Mouse (Mus musculus) testis, adult 2 months (tissue): ENCODE results near the gene P4hb. TPM values are rescaled to one million over a fixed set of nuclear protein-coding genes. Genes with fewer than 3 reads are reported as not detected.
A peak's percentile ranks its signal among the peaks of the same experiment; 100 is the strongest.

Experiments
- H3K27ac ChIP-seq: fragments of 200-500 bp; 2 replicates; pipeline ENCODE4 v1.5.1; 2012; ENCODE audit warnings: low read depth, low read length; ENCODE audit not compliant: control insufficient read depth, insufficient read depth
- H3K27me3 ChIP-seq: fragments of 200-500 bp; 2 replicates; pipeline ENCODE4 v1.6.1; 2012; ENCODE audit warnings: mild to moderate bottlenecking, low read length, moderate library complexity; ENCODE audit not compliant: control insufficient read depth, insufficient read depth
- H3K36me3 ChIP-seq: fragments of 200-500 bp; 2 replicates; pipeline ENCODE4 v1.6.1; 2012; ENCODE audit warnings: mild to moderate bottlenecking, low read length; ENCODE audit not compliant: control insufficient read depth, insufficient read depth
- H3K4me1 ChIP-seq: fragments of 200-500 bp; 2 replicates; pipeline ENCODE4 v1.6.1; 2012; ENCODE audit warnings: low read length; ENCODE audit not compliant: control insufficient read depth, insufficient read depth
- H3K4me3 ChIP-seq: fragments of 200-500 bp; 2 replicates; pipeline ENCODE4 v1.5.1; 2012; ENCODE audit warnings: low read depth, mild to moderate bottlenecking, low read length, moderate library complexity, mixed read lengths; ENCODE audit not compliant: control insufficient read depth
- CTCF ChIP-seq: fragments of 200-500 bp; IDR thresholded peaks from 2 replicates; pipeline ENCODE4 v1.5.1; 2012; ENCODE audit warnings: low read depth, mild to moderate bottlenecking, inconsistent platforms, low read length, moderate library complexity; ENCODE audit not compliant: control insufficient read depth, insufficient read depth, insufficient replicate concordance
- POLR2A ChIP-seq: fragments of 200-500 bp; IDR thresholded peaks from 2 replicates; pipeline ENCODE4 v1.6.1; 2012; ENCODE audit warnings: low read depth, mild to moderate bottlenecking, inconsistent platforms, low read length, moderate library complexity; ENCODE audit not compliant: control insufficient read depth
- polyA plus RNA-seq: library from polyadenylated mRNA; depleted of rRNA; stranded (reverse); fragments of >200 nt; gene quantifications from 2 replicates; pipeline ENCODE4 v1.2.3, GENCODE M21; 2012

Gene P4hb
- polyA plus RNA-seq, 1 experiment: 55.1 TPM

GRCm38 (mm10) chr11:120580190-120580589 is 7.1 kb upstream of the P4hb start:
- H3K27ac ChIP-seq: no peak overlapping the region
- peaks cover 3% of the 10 kb centered on the region; the same call in 1 of the 2 replicates for H3K36me3 ChIP-seq
- TF ChIP-seq POLR2A: no peak
- no peak for TF ChIP-seq CTCF
- H3K4me3 ChIP-seq: peak overlapping the region; percentile 90; the same call in 1 of the 2 replicates
- H3K4me1 ChIP-seq: peaks cover 18% of the 10 kb centered on the region
- H3K27me3 ChIP-seq: no peaks in the 10 kb centered on the region

GRCm38 (mm10) chr11:120579316-120580107 is 6.5 kb upstream of the P4hb start:
- Histone ChIP-seq H3K27me3 (no peaks in the 10 kb centered on the region), H3K4me3 (no peak overlapping the region), H3K36me3 (peaks cover 3% of the 10 kb centered on the region; the same call in 1 of the 2 replicates), H3K27ac (no peak overlapping the region), H3K4me1 (peaks cover 18% of the 10 kb centered on the region)
- TF ChIP-seq CTCF: peak; percentile 72
- TF ChIP-seq POLR2A: no peak

DNA sequence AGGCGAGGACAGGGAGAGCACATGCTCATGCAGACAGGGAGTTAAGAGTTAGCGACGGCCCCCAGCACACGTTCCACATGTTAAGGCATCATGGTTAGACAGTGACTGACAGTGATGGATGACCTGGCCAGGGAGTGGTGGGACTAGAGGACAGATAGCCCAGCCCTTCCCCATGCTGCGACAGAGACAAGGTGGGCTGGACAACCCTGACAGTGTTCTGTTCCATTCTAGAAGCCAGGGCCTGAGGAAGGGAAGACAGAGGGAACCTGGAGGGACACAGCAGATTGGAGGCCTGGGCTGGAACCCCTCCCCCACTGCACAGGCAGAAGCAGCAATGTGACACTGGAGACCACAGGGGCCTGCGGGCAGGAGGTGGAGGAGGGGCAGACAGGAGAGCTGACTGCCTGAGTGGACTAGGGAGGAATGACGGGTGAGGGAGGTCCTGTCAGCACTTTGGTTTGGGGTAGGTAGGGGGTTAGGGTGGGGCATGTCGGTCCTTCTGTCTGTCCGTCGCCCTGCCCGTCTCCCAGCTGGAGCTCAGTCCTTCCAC is 5.7 kb upstream of the P4hb start:
- peaks cover 3% of the 10 kb centered on the region; the same call in 1 of the 2 replicates for H3K36me3 ChIP-seq

DNA sequence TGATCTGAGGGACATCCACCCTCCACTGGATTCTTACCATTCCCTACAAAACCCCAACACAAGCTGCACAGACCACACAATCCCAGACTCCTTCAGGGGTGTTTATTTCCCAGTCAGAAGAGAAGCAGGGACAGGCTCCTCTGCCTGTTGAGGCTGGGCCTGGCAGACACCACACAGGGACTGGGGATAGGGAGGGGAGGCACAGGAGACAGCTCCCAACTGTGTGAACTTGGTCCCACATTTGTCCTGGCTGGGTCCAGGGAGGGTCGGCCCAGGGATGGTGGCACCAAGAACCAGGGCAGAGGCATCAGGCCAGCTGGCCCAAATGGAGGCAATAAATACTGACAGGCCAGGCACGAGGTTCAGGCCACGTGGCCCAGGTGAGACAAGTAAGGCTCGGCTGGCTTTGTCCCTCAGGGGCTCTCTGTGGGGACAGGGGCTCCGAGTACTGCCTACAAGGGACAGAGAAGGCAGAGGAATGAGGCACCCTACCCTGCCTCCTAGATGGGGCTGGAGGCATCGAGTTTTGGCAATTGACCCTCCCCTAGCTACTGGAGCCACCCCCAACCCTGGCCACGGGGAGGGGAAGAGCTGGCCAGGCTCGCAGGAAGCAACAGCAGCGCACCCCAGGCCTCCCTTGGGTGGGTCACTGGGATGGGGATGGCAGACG is 5.1 kb upstream of the P4hb start:
- Histone ChIP-seq H3K4me3 (no peak overlapping the region), H3K27me3 (no peaks in the 10 kb centered on the region), H3K27ac (no peak overlapping the region)

More for the DNA sequence above, 5.7 kb upstream of the P4hb start:
- Histone ChIP-seq H3K4me3 (no peak overlapping the region), H3K4me1 (peaks cover 21% of the 10 kb centered on the region), H3K27me3 (no peaks in the 10 kb centered on the region), H3K27ac (no peak overlapping the region)
- TF ChIP-seq POLR2A (no peak), CTCF (no peak)

DNA sequence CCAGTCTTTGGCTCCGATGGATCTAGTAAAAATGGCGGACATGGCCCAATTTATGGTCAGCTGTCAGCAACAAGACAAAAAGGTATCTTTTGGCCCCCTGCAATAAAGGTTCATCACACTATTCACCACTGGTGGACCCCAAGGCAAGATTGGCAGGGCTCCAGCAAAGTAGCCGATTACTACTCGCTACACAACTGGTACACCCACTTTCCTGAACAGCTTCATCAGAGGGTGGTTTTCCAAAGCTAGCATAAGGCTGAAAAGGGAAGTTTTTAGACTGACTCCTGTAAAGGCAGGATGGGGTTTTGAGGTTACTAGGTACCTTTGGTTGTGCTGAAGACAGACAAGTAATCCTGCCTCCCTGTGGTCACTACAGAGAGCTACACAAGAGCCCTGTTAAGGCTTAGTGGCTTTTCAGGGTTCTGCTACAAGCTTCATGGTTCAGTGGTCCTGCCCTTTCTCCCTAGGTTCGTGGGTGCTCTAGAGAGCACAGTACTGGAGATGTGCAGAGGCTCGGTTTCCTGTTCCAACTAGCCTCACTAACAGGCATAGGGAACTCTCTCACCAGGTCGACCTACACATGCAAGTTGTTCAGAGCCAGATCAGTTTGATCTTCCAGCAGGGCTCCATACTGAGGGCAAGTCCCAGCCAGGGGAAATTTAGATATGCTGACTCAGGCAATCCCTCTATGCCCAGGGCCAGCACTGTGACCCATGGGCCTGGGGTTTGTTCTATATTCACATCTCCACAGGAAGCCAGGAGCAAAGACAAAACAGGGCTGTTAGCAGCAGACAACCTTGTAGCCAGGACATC is 4.4 kb upstream of the P4hb start:
- Histone ChIP-seq H3K4me1 (peaks cover 22% of the 10 kb centered on the region), H3K27me3 (no peaks in the 10 kb centered on the region), H3K4me3 (no peak overlapping the region), H3K27ac (no peak overlapping the region), H3K36me3 (peaks cover 3% of the 10 kb centered on the region; the same call in 1 of the 2 replicates)
- TF ChIP-seq CTCF (no peak), POLR2A (no peak)

More for the DNA sequence above, 5.1 kb upstream of the P4hb start:
- H3K4me1 ChIP-seq: peaks cover 22% of the 10 kb centered on the region
- TF ChIP-seq POLR2A: no peak
- TF ChIP-seq CTCF: no peak
- peaks cover 3% of the 10 kb centered on the region; the same call in 1 of the 2 replicates for H3K36me3 ChIP-seq

DNA sequence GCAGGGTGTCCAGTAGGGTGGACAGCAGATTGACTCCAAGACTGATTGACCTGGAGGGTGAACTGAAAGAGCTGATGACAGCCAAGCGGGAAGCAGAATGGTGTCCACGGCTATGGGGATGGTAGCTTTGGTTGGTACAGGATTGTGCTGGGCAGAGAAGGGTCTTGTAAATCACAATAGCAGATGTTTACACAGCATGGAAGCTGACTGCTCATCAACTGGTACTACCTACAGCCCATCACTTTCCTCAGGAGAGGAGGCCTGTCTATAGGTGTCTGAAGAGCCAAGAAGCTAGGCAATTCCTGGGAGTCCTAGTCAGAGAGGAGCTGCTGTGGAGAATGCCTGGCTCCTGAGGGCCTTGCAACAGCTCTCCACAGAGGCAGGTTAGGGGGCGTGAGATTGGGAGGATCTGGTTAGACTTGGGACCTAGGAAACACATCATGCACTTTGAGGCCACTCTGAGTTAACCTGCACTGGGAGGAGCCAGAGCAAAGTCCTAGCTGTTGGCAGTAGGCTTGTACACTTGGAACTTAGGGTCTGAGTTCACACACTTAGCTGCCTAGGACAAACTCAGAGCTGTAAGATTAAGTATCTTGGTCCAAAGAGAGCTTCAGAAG is 3.4 kb upstream of the P4hb start:
- Histone ChIP-seq H3K36me3 (peaks cover 3% of the 10 kb centered on the region; the same call in 1 of the 2 replicates), H3K27me3 (no peaks in the 10 kb centered on the region), H3K4me1 (peaks cover 27% of the 10 kb centered on the region), H3K27ac (no peak overlapping the region), H3K4me3 (no peak overlapping the region)
- TF ChIP-seq POLR2A: no peak
- TF ChIP-seq CTCF: no peak
